Mouse (Mus musculus) erythroblast, embryonic 14.5 days (primary cell): ENCODE results near the gene Krt12.

Experiments
- GATA1 ChIP-seq: IDR thresholded peaks from 2 replicates; pipeline ENCODE4 v1.6.1; 2012; ENCODE audit warnings: low read length, inconsistent platforms, mixed read lengths
- TAL1 ChIP-seq: IDR thresholded peaks from 3 replicates; pipeline ENCODE4 v1.6.1; 2012; ENCODE audit warnings: low read length, inconsistent platforms, mixed read lengths

DNA sequence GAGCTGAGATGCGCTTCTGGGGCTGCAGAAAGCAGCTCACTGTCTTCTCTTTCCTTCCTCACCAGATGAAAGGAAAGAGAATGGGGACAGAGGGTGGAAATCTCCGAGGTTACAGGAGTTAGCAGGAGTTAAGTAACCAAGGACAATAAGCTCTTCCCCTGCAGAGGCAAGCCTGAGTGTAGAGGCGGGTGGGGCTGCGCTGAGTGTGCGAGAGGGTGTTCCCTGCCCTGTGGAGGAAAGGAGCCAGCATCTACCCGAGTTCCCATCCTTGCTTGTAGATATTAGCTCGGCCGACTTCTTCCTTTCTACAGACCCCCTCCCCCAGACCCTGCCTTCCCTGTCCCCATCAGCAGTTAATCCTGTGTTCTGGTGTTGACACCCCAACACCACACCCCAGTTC, 23.2 kb downstream of the Krt12 start:
- TF ChIP-seq GATA1 (no peak), TAL1 (no peak)
